8 mouse cellular contexts compared by ENCODE assay signal in genomic region chr7:25787456-25788219, GRCm38 (mm10). TPM values are rescaled to one million over a fixed set of nuclear protein-coding genes. Genes with fewer than 3 reads are reported as not detected.
DNase-seq lines count a peak whose midpoint lies in the region; ATAC-seq and TF ChIP-seq lines count a peak whose summit lies in the region.

No protein-coding gene starts in this region.

- peaks cover 7% of the 10 kb centered on the region; the same call in 1 of the 2 replicates for H3K27me3 ChIP-seq in limb, embryonic 10.5 days (ENCODE audit: low read depth, poor library complexity, severe bottlenecking)
- no peaks in the 10 kb centered on the region; the same call in 1 of the 2 replicates for H3K27me3 ChIP-seq in midbrain, postnatal 0 days (ENCODE audit: insufficient read depth, low read length)

- H3K36me3 ChIP-seq in limb, embryonic 10.5 days: no peaks in the 10 kb centered on the region
- H3K36me3 ChIP-seq in midbrain, postnatal 0 days (ENCODE audit: insufficient read depth, low read length): no peaks in the 10 kb centered on the region

- TF ChIP-seq CTCF in midbrain, postnatal 0 days (IDR thresholded peaks at IDR 0.05): no peak

- H3K4me1 ChIP-seq in limb, embryonic 10.5 days: peaks cover 45% of the 10 kb centered on the region
- no peaks in the 10 kb centered on the region for H3K4me1 ChIP-seq in midbrain, postnatal 0 days (ENCODE audit: insufficient read depth, low read length)

- peak overlapping the region; percentile 44 for H3K9ac ChIP-seq in midbrain, postnatal 0 days (replicated peaks; ENCODE audit: low read length, poor library complexity, severe bottlenecking)

- peak overlapping the region; percentile 68 for H3K4me3 ChIP-seq in limb, embryonic 10.5 days
- H3K4me3 ChIP-seq in midbrain, postnatal 0 days (ENCODE audit: low read depth, low read length): peak overlapping the region; percentile 33

- peak overlapping the region; percentile 83 for H3K27ac ChIP-seq in limb, embryonic 10.5 days
- peak overlapping the region; percentile 32; the same call in 1 of the 2 replicates for H3K27ac ChIP-seq in midbrain, postnatal 0 days (ENCODE audit: low read depth, low read length)

- WGBS in limb, embryonic 10.5 days: 25% methylated on average over 9 of the region's 9 CpGs
- WGBS in midbrain, postnatal 0 days: 24% methylated on average over 9 of the region's 9 CpGs

- peak; percentile 25 for DNase-seq in ovary, postnatal 14 days (ENCODE audit: low spot score)
- no peak for DNase-seq in ovary, postnatal 10 days (ENCODE audit: low spot score)
- DNase-seq in gastrocnemius, postnatal 25 days: peak; percentile 38
- DNase-seq in limb, embryonic 10.5 days (ENCODE audit: low spot score): no peak
- no peak for DNase-seq in midbrain, postnatal 0 days (ENCODE audit: low spot score)
- DNase-seq in right cerebral cortex, adult 18-20 months: no peak
- no peak for DNase-seq in spleen, postnatal 10 days (ENCODE audit: low spot score in 2 of 2)

- no peak for ATAC-seq in midbrain, postnatal 0 days (ENCODE audit: low FRiP score)
- ATAC-seq in inflammation-experienced regulatory T-cells, adult 6 months: no peak

- no peaks in the 10 kb centered on the region for H3K9me3 ChIP-seq in limb, embryonic 10.5 days (replicated peaks)
- no peaks in the 10 kb centered on the region for H3K9me3 ChIP-seq in midbrain, postnatal 0 days (ENCODE audit: low read length)

- H3K4me2 ChIP-seq in midbrain, postnatal 0 days (ENCODE audit: low read depth, low read length, poor library complexity, severe bottlenecking): peak overlapping the region; percentile 61

RNA-seq across cellular contexts. Expression of gene Axl, which starts 0.9 kb away (rescaled TPM):
- 10 to 100 TPM; 41.1 to 42.4 TPM for total RNA-seq in gastrocnemius, postnatal 25 days (2021)
- 19.4 and 28.1 TPM in 2 replicates for polyA plus RNA-seq in limb, embryonic 10.5 days (2016; fragmentation: Nextera tagmentation; extraction: Ambion mirVana)
- total RNA-seq in midbrain, postnatal 0 days (2014; rRNA removed): 22.2 and 28.1 TPM in 2 replicates
- 16.5 and 20.7 TPM in 2 replicates for polyA plus RNA-seq in midbrain, postnatal 0 days (2015; fragmentation: Nextera tagmentation; extraction: Ambion mirVana)
- polyA plus RNA-seq in inflammation-experienced regulatory T-cells, adult 6 months (2017; shearing (Covaris generic)): 10 to 100 TPM; 18.6 to 32.5 (median 25.5) TPM

RNA-seq across cellular contexts. Expression of gene Cyp2s1, which starts 29.1 kb away (rescaled TPM):
- total RNA-seq in gastrocnemius, postnatal 25 days (2021): under 1 TPM; 0.13 to 0.16 TPM
- polyA plus RNA-seq in limb, embryonic 10.5 days (2016; fragmentation: Nextera tagmentation; extraction: Ambion mirVana): 1.0 and 1.1 TPM in 2 replicates
- total RNA-seq in midbrain, postnatal 0 days (2014; rRNA removed): 3.0 and 4.8 TPM in 2 replicates
- 2.5 and 3.4 TPM in 2 replicates for polyA plus RNA-seq in midbrain, postnatal 0 days (2015; fragmentation: Nextera tagmentation; extraction: Ambion mirVana)
- polyA plus RNA-seq in inflammation-experienced regulatory T-cells, adult 6 months (2017; shearing (Covaris generic)): 1 to 10 TPM; 2.9 to 4.1 (median 3.0) TPM

RNA-seq across cellular contexts. Expression of gene Hnrnpul1, which starts 33.1 kb away (rescaled TPM):
- total RNA-seq in gastrocnemius, postnatal 25 days (2021): 10 to 100 TPM; 55.3 to 57.2 TPM
- polyA plus RNA-seq in limb, embryonic 10.5 days (2016; fragmentation: Nextera tagmentation; extraction: Ambion mirVana): 61.7 and 67.7 TPM in 2 replicates
- 117 and 126 TPM in 2 replicates for total RNA-seq in midbrain, postnatal 0 days (2014; rRNA removed)
- 41.8 and 47.8 TPM in 2 replicates for polyA plus RNA-seq in midbrain, postnatal 0 days (2015; fragmentation: Nextera tagmentation; extraction: Ambion mirVana)
- polyA plus RNA-seq in inflammation-experienced regulatory T-cells, adult 6 months (2017; shearing (Covaris generic)): 10 to 100 TPM; 46.6 to 56.2 (median 54.7) TPM

Comparison
In these comparisons a context has a peak if more than half of its experiments do, and no peak if none do; other contexts are left out.
1. DNase-seq: peak in ovary, postnatal 14 days (single experiment) and gastrocnemius, postnatal 25 days (single experiment); none in ovary, postnatal 10 days (single experiment), limb, embryonic 10.5 days (single experiment), midbrain, postnatal 0 days (single experiment), right cerebral cortex, adult 18-20 months (single experiment) and spleen, postnatal 10 days (0 of 2).